Mouse (Mus musculus) midbrain, embryonic 16.5 days (tissue): ENCODE results near the gene Shc1. TPM values are rescaled to one million over a fixed set of nuclear protein-coding genes. Genes with fewer than 3 reads are reported as not detected.

Experiments used
- ATAC-seq: fragments of 200-750 bp; cut with Nextera tagmentation; 2 replicates; pipeline ENCODE4 v1.8.0; 2017; ENCODE audit warnings: moderate TSS enrichment
- H3K27ac ChIP-seq: fragments of 300-500 bp; sonication (generic); 2 replicates; pipeline ENCODE4 v1.5.1; 2014; ENCODE audit warnings: mild to moderate bottlenecking, low read length, mixed read lengths
- H3K27me3 ChIP-seq: fragments of 300-500 bp; sonication (generic); 2 replicates; pipeline ENCODE4 v1.6.1; 2014; ENCODE audit warnings: low read depth, low read length, mixed read lengths; ENCODE audit not compliant: control insufficient read depth, insufficient read depth
- H3K36me3 ChIP-seq: fragments of 300-500 bp; sonication (generic); 2 replicates; pipeline ENCODE4 v1.6.1; 2014; ENCODE audit warnings: mild to moderate bottlenecking, low read length, moderate library complexity, mixed read lengths; ENCODE audit not compliant: control insufficient read depth, insufficient read depth
- H3K4me1 ChIP-seq: fragments of 300-500 bp; sonication (generic); 2 replicates; pipeline ENCODE4 v1.6.1; 2014; ENCODE audit warnings: mild to moderate bottlenecking, low read length, mixed read lengths; ENCODE audit not compliant: control insufficient read depth, insufficient read depth
- H3K4me2 ChIP-seq: fragments of 300-500 bp; sonication (generic); 2 replicates; pipeline ENCODE4 v1.6.1; 2014; ENCODE audit warnings: mild to moderate bottlenecking, low read length, mixed read lengths
- H3K4me3 ChIP-seq: fragments of 300-500 bp; sonication (generic); 2 replicates; pipeline ENCODE4 v1.5.1; 2014; ENCODE audit warnings: low read depth, mild to moderate bottlenecking, low read length, moderate library complexity, mixed read lengths
- H3K9ac ChIP-seq: fragments of 300-500 bp; sonication (generic); 2 replicates; pipeline ENCODE4 v1.6.1; 2014; ENCODE audit warnings: low read depth, low read length, mixed read lengths
- H3K9me3 ChIP-seq: fragments of 300-500 bp; sonication (generic); replicated peaks from 2 replicates; pipeline ENCODE4 v1.6.1; 2014; ENCODE audit warnings: mild to moderate bottlenecking, low read length, mixed read lengths; ENCODE audit not compliant: control insufficient read depth, poor library complexity, severe bottlenecking
- whole genome bisulfite sequencing: fragments of 180-500 bp; shearing (Covaris S2); extraction: QIAGEN DNeasy Blood & Tissue Kit; methylation state at CpG from one replicate; pipeline ENCODE4 v1.1.7; 2014; 5-methylcytosine and 5-hydroxymethylcytosine counted together
- polyA plus RNA-seq: library from polyadenylated mRNA; unstranded; fragments of >200 nt; fragmentation: Nextera tagmentation; extraction: Ambion mirVana; gene quantifications from 2 replicates; pipeline ENCODE4 v1.2.1, GENCODE M21; 2015

The Shc1 gene
- polyA plus RNA-seq, 1 experiment from 2014 or later = 13.2 TPM

- H3K4me1 ChIP-seq = peaks cover 60% of the 10 kb centered on the region
- peak within 1 kb of the TSS; percentile 55 for H3K4me3 ChIP-seq
- H3K27me3 ChIP-seq = peaks cover 25% of the 10 kb centered on the region
- under 1% methylated on average over 42 of the region's 42 CpGs for WGBS
- H3K4me2 ChIP-seq = peak within 1 kb of the TSS; percentile 99
- peak; percentile 44 for ATAC-seq
- H3K9ac ChIP-seq = peak within 1 kb of the TSS; percentile 65
- H3K36me3 ChIP-seq = no peaks in the 10 kb centered on the region
- H3K27ac ChIP-seq = peak within 1 kb of the TSS; percentile 58
- no peaks in the 10 kb centered on the region for H3K9me3 ChIP-seq
Observed at GRCm38 (mm10) chr3:89394006-89394893, 24.0 kb upstream of the Shc1 start, which contains the start of gene Zbtb7b. Zbtb7b (minus strand) TSS chr3:89394776.

DNA sequence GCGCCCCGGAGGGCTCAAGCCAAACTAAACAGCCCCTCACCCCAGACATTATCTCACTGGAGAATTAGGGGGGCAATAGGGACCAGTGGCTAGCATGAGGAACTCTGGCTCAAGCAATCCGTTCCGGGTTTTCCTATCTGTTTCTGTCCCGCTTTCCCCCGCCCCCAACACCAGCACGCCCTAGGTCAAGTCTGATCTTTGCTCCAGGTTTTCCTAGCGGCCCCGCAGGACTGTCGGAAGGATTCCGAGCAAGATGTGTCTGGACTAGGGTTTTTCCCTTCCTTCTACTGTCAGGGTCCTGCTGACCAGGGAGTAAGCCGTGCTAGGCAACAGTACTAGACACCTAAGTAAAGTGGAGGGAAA is 23.4 kb upstream of the Shc1 start:
- Histone ChIP-seq H3K4me1 (peaks cover 60% of the 10 kb centered on the region), H3K4me2 (peak overlapping the region; percentile 99), H3K4me3 (peak overlapping the region; percentile 55), H3K36me3 (no peaks in the 10 kb centered on the region), H3K9me3 (no peaks in the 10 kb centered on the region), H3K27me3 (peaks cover 25% of the 10 kb centered on the region), H3K9ac (peak overlapping the region; percentile 54), H3K27ac (no peak overlapping the region)
- WGBS = under 1% methylated on average over 12 of the region's 12 CpGs
- ATAC-seq = 0 out of 2 replicates have a peak, but pooled peaks have one; percentile 2

- no peak for ATAC-seq
- no peak overlapping the region for H3K27ac ChIP-seq
- H3K27me3 ChIP-seq = peaks cover 25% of the 10 kb centered on the region
- no peaks in the 10 kb centered on the region for H3K36me3 ChIP-seq
- WGBS = 2% methylated on average over 10 of the region's 10 CpGs
- H3K4me3 ChIP-seq = peak overlapping the region; percentile 55
- no peaks in the 10 kb centered on the region for H3K9me3 ChIP-seq
- H3K4me1 ChIP-seq = peaks cover 60% of the 10 kb centered on the region
- no peak overlapping the region; the same call in 1 of the 2 replicates for H3K9ac ChIP-seq
- peak overlapping the region; percentile 99 for H3K4me2 ChIP-seq
Observed at GRCm38 (mm10) chr3:89395419-89395805, 22.8 kb upstream of the Shc1 start.

GRCm38 (mm10) chr3:89395806-89396653 is 22.2 kb upstream of the Shc1 start:
- H3K9ac ChIP-seq = peak overlapping the region; percentile 59
- no peak overlapping the region for H3K27ac ChIP-seq
- H3K36me3 ChIP-seq = no peaks in the 10 kb centered on the region
- H3K4me3 ChIP-seq = peak overlapping the region; percentile 38
- H3K9me3 ChIP-seq = no peaks in the 10 kb centered on the region
- peak overlapping the region; percentile 99 for H3K4me2 ChIP-seq
- no peak for ATAC-seq
- H3K4me1 ChIP-seq = peaks cover 57% of the 10 kb centered on the region
- H3K27me3 ChIP-seq = peaks cover 25% of the 10 kb centered on the region
- under 1% methylated on average over 35 of the region's 44 CpGs for WGBS

DNA sequence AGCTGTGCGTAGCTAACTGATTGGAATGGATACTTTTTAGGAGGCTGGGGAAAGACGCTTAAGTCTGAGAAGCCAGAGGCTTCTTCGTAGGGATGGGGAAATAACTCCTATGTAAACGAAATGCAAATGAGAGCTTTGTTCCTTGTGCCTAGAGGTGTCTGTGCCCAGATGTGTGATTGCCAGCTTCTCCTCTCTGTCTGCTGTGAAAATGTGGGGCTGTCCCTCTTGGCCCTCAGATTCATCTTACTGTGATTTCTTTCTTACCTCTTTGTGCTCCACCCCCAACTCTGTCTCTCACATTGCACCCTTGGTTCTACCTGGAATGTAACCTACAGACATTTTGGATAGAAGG is 21.6 kb upstream of the Shc1 start:
- Histone ChIP-seq H3K9me3 (no peaks in the 10 kb centered on the region), H3K4me1 (peaks cover 51% of the 10 kb centered on the region), H3K9ac (peak overlapping the region; percentile 10; the same call in 1 of the 2 replicates), H3K36me3 (peaks cover 3% of the 10 kb centered on the region; the same call in 1 of the 2 replicates), H3K4me2 (peak overlapping the region; percentile 99), H3K4me3 (peak overlapping the region; percentile 38), H3K27ac (no peak overlapping the region), H3K27me3 (peaks cover 25% of the 10 kb centered on the region)
- 0% methylated on average over 4 of the region's 4 CpGs for WGBS
- ATAC-seq = no peak

- Histone ChIP-seq H3K4me1 (peaks cover 4% of the 10 kb centered on the region), H3K27ac (no peak overlapping the region), H3K9me3 (no peaks in the 10 kb centered on the region), H3K4me3 (no peak overlapping the region), H3K4me2 (no peak overlapping the region), H3K36me3 (peaks cover 9% of the 10 kb centered on the region), H3K27me3 (peaks cover under 1% of the 10 kb centered on the region; the same call in 1 of the 2 replicates), H3K9ac (no peak overlapping the region)
- no peak for ATAC-seq
- WGBS = 91% methylated on average over 7 of the region's 7 CpGs
Observed at GRCm38 (mm10) chr3:89401329-89401728, 16.9 kb upstream of the Shc1 start.

- no peak within 1 kb of the TSS for H3K4me2 ChIP-seq
- WGBS = 79% methylated on average over 5 of the region's 5 CpGs
- H3K9me3 ChIP-seq = no peaks in the 10 kb centered on the region
Observed at GRCm38 (mm10) chr3:89402693-89403092, 15.6 kb upstream of the Shc1 start, which contains the start of gene Lenep. Lenep (minus strand) TSS chr3:89402793.

GRCm38 (mm10) chr3:89406887-89407286 is 11.4 kb upstream of the Shc1 start:
- Histone ChIP-seq H3K27ac (no peak overlapping the region), H3K36me3 (peaks cover 13% of the 10 kb centered on the region), H3K9me3 (no peaks in the 10 kb centered on the region), H3K9ac (no peak overlapping the region), H3K4me3 (no peak overlapping the region), H3K4me1 (peaks cover 7% of the 10 kb centered on the region), H3K27me3 (no peaks in the 10 kb centered on the region), H3K4me2 (no peak overlapping the region)
- 93% methylated on average over 6 of the region's 6 CpGs for WGBS
- ATAC-seq = no peak

More at GRCm38 (mm10) chr3:89402693-89403092, 15.6 kb upstream of the Shc1 start, which contains the start of gene Lenep:
- Histone ChIP-seq H3K4me3 (no peak within 1 kb of the TSS), H3K27ac (no peak within 1 kb of the TSS), H3K36me3 (peaks cover 9% of the 10 kb centered on the region), H3K9ac (no peak within 1 kb of the TSS), H3K27me3 (no peaks in the 10 kb centered on the region), H3K4me1 (no peaks in the 10 kb centered on the region)
- no peak for ATAC-seq
